Mouse (Mus musculus) forebrain, embryonic 12.5 days (tissue): Measurements from ENCODE around the gene Il1rl2. TPM values are rescaled to one million over a fixed set of nuclear protein-coding genes. Genes with fewer than 3 reads are reported as not detected.

Experiments
- ATAC-seq: fragments of 200-750 bp; cut with Nextera tagmentation; 2 replicates; pipeline ENCODE4 v1.8.0; 2017; ENCODE audit warnings: moderate TSS enrichment; ENCODE audit not compliant: low FRiP score
- H3K27ac ChIP-seq: fragments of 300-500 bp; sonication (generic); 2 replicates; pipeline ENCODE4 v1.5.1; 2016; ENCODE audit warnings: mild to moderate bottlenecking
- H3K27me3 ChIP-seq: fragments of 300-500 bp; sonication (generic); 2 replicates; pipeline ENCODE4 v1.6.1; 2016; ENCODE audit warnings: mild to moderate bottlenecking
- H3K36me3 ChIP-seq: fragments of 300-500 bp; sonication (generic); replicated peaks from 2 replicates; pipeline ENCODE4 v1.6.1; 2016; ENCODE audit warnings: mild to moderate bottlenecking
- H3K4me1 ChIP-seq: fragments of 300-500 bp; sonication (generic); 2 replicates; pipeline ENCODE4 v1.6.1; 2016
- H3K4me2 ChIP-seq: fragments of 300-500 bp; sonication (generic); 2 replicates; pipeline ENCODE4 v1.6.1; 2016; ENCODE audit warnings: mild to moderate bottlenecking, moderate library complexity
- H3K4me3 ChIP-seq: fragments of 300-500 bp; sonication (generic); replicated peaks from 2 replicates; pipeline ENCODE4 v1.5.1; 2016; ENCODE audit warnings: mild to moderate bottlenecking
- H3K9ac ChIP-seq: fragments of 300-500 bp; sonication (generic); 2 replicates; pipeline ENCODE4 v1.6.1; 2016; ENCODE audit warnings: mild to moderate bottlenecking
- H3K9me3 ChIP-seq: fragments of 300-500 bp; sonication (generic); 2 replicates; pipeline ENCODE4 v1.6.1; 2016
- WGBS: fragments of 180-500 bp; shearing (Covaris S2); methylation state at CpG from one replicate; pipeline ENCODE4 v1.1.7; 2016; 5-methylcytosine and 5-hydroxymethylcytosine counted together
- polyA plus RNA-seq: library from polyadenylated mRNA; unstranded; fragments of >200 nt; fragmentation: Nextera tagmentation; extraction: Ambion mirVana; gene quantifications from 2 replicates; pipeline ENCODE4 v1.2.1, GENCODE M21; 2016

Il1rl2 gene
- polyA plus RNA-seq, 1 experiment from 2014 or later: 1.6 TPM

GRCm38 (mm10) chr1:40393214-40393613 is 68.8 kb downstream of the Il1rl2 start:
- 89% methylated on average over 7 of the region's 7 CpGs for WGBS

DNA sequence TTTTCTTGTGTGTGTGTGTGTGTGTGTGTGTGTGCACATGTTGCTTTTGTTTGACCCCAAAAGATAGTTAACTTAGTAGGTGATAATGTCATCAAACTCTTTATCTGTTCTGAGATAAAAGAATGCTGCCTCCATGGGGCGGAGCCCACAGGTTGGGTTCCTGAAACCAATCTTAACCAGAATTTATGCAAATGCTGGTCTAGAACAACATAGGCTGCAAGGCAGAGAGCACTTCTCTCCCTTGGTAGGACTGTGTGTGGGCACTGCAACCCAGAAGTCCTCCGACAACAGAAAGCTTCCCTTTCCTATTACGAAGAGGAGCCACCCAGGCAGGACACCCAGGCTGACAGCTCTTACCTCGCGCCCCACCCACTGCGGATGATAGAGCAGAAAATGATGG is 75.2 kb downstream of the Il1rl2 start:
- Histone ChIP-seq H3K9ac (no peak overlapping the region), H3K4me2 (no peak overlapping the region), H3K27ac (no peak overlapping the region), H3K4me1 (no peaks in the 10 kb centered on the region), H3K4me3 (no peak overlapping the region), H3K36me3 (no peaks in the 10 kb centered on the region), H3K27me3 (no peaks in the 10 kb centered on the region), H3K9me3 (no peaks in the 10 kb centered on the region)
- WGBS: 96% methylated on average over 6 of the region's 6 CpGs
- ATAC-seq: no peak

More at GRCm38 (mm10) chr1:40393214-40393613, 68.8 kb downstream of the Il1rl2 start:
- no peaks in the 10 kb centered on the region for H3K36me3 ChIP-seq
- no peak for ATAC-seq
- no peak overlapping the region for H3K27ac ChIP-seq
- H3K9me3 ChIP-seq: no peaks in the 10 kb centered on the region
- H3K27me3 ChIP-seq: no peaks in the 10 kb centered on the region
- H3K9ac ChIP-seq: no peak overlapping the region
- H3K4me3 ChIP-seq: no peak overlapping the region
- no peaks in the 10 kb centered on the region for H3K4me1 ChIP-seq
- H3K4me2 ChIP-seq: no peak overlapping the region

DNA sequence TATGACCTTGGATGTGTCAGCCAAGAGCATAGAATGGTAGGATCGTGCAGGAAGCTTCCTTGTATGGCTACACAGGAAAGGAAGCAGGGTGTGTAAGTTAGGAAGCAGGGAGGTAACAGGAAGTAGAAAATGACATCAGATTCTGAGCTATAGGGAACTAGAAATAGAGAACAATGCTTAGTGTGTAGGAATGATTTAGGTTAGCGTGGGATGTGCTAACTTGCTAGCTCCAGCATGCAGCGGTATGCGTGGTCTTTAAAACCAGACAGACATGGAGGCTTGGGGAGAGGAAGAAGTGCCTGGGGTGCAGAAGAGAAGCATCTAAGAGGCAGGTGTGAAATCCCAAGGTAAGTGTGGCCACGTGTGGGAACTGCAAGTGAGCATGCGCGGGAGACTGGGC is 80.3 kb downstream of the Il1rl2 start:
- ATAC-seq: no peak
- H3K4me3 ChIP-seq: no peak overlapping the region
- 82% methylated on average over 7 of the region's 7 CpGs for WGBS
- H3K4me1 ChIP-seq: no peaks in the 10 kb centered on the region
- no peak overlapping the region for H3K27ac ChIP-seq
- H3K27me3 ChIP-seq: no peaks in the 10 kb centered on the region
- H3K36me3 ChIP-seq: no peaks in the 10 kb centered on the region
- no peaks in the 10 kb centered on the region for H3K9me3 ChIP-seq
- no peak overlapping the region for H3K4me2 ChIP-seq
- H3K9ac ChIP-seq: no peak overlapping the region

DNA sequence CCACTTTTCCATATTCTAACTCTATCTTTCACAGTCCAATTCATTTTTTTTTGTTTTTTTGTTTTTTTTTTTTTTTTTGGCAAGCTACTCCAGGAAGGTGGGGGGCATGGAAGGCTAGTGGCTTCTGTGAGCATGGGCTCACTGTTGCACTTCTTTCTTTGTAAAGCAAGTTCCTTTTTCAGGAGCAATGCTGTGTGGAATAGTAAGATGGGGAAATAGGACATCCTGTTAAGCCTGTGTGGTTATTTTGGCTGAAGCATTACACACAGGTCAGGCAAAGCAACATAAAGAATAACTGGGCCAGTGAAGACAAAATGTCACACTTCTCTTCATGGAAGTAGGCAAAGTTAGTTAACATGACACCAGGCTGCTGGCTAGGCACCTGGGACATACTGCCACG is 85.5 kb downstream of the Il1rl2 start:
- no peak overlapping the region for H3K27ac ChIP-seq
- H3K36me3 ChIP-seq: no peaks in the 10 kb centered on the region
- 58% methylated on average over 1 of the region's 1 CpGs for WGBS
- H3K4me2 ChIP-seq: no peak overlapping the region
- no peak overlapping the region for H3K9ac ChIP-seq
- H3K27me3 ChIP-seq: no peaks in the 10 kb centered on the region
- H3K9me3 ChIP-seq: no peaks in the 10 kb centered on the region
- no peak for ATAC-seq
- no peak overlapping the region for H3K4me3 ChIP-seq
- no peaks in the 10 kb centered on the region for H3K4me1 ChIP-seq

GRCm38 (mm10) chr1:40413039-40413438 is 88.6 kb downstream of the Il1rl2 start:
- Histone ChIP-seq H3K9ac (no peak overlapping the region), H3K36me3 (no peaks in the 10 kb centered on the region), H3K27ac (no peak overlapping the region), H3K9me3 (no peaks in the 10 kb centered on the region), H3K27me3 (no peaks in the 10 kb centered on the region), H3K4me1 (no peaks in the 10 kb centered on the region), H3K4me2 (no peak overlapping the region), H3K4me3 (no peak overlapping the region)
- WGBS: 100% methylated on average over 1 of the region's 1 CpGs
- ATAC-seq: no peak

GRCm38 (mm10) chr1:40414276-40414675 is 89.9 kb downstream of the Il1rl2 start:
- Histone ChIP-seq H3K27me3 (no peaks in the 10 kb centered on the region), H3K9me3 (no peaks in the 10 kb centered on the region), H3K4me3 (no peak overlapping the region), H3K4me2 (no peak overlapping the region), H3K4me1 (no peaks in the 10 kb centered on the region), H3K36me3 (no peaks in the 10 kb centered on the region), H3K9ac (no peak overlapping the region), H3K27ac (no peak overlapping the region)
- no peak for ATAC-seq
- 84% methylated on average over 7 of the region's 7 CpGs for WGBS

DNA sequence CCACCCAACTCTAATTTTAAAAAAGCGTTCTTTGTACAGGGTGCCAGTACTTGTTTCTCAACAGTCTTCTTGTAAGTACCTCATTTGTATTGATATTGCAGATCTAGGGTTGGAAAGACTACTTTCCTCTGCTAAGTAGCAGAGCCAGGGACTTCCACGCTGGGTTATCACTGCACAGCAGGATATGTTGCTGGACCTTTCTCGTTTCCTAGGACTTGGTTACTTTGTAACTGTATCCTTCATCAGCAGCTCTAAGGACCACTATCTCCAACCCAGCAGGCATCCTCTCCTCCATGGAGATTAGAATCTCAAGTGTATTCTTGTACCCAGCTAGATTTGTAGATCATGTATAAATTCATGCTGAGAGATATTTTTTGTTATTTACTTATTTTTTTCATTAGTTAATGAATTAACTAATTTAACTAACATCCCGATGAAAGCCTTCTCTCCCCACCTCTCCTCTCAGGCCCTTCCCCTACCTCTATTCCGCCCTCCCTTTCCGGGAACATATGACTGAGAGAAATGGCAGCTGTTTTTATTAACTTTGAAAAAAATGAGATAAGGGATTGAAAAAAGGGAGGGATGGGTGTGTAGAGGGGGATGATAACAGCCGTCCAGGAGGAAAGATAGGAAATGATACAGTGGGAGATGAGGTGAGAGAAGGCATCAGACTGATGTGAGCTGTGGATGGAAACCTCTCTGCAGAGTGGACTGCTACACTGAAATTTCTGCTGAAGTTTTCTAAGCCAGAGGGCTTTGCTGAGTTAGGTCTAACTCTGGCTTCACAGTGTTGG is 90.7 kb downstream of the Il1rl2 start:
- no peak overlapping the region for H3K4me3 ChIP-seq
- no peak for ATAC-seq
- WGBS: 71% methylated on average over 7 of the region's 7 CpGs

GRCm38 (mm10) chr1:40417034-40417433 is 92.6 kb downstream of the Il1rl2 start:
- no peaks in the 10 kb centered on the region for H3K9me3 ChIP-seq
- no peak overlapping the region for H3K27ac ChIP-seq
- 91% methylated on average over 2 of the region's 2 CpGs for WGBS
- H3K4me2 ChIP-seq: no peak overlapping the region
- no peak overlapping the region for H3K4me3 ChIP-seq
- no peaks in the 10 kb centered on the region for H3K36me3 ChIP-seq
- no peak overlapping the region for H3K9ac ChIP-seq
- ATAC-seq: no peak
- H3K4me1 ChIP-seq: no peaks in the 10 kb centered on the region
- no peaks in the 10 kb centered on the region for H3K27me3 ChIP-seq

More for the DNA sequence above, 90.7 kb downstream of the Il1rl2 start:
- Histone ChIP-seq H3K9ac (no peak overlapping the region), H3K27me3 (no peaks in the 10 kb centered on the region), H3K36me3 (no peaks in the 10 kb centered on the region), H3K27ac (no peak overlapping the region), H3K9me3 (no peaks in the 10 kb centered on the region), H3K4me1 (no peaks in the 10 kb centered on the region), H3K4me2 (no peak overlapping the region)

Other genes with a start within 250 kb of the Il1rl2 start
- gene Il1r1, start 99.5 kb upstream of the Il1rl2 start, polyA plus RNA-seq: 0.77 and 1.1 TPM in 2 replicates
- gene Il1rl1, start 105.0 kb downstream of the Il1rl2 start, polyA plus RNA-seq: 0.08 TPM in 1 of 2 replicates, not detected in the other
- gene Il18r1, start 140.9 kb downstream of the Il1rl2 start, polyA plus RNA-seq: not detected in 2 replicates
- gene Il18rap, start 190.8 kb downstream of the Il1rl2 start, polyA plus RNA-seq: 0.40 and 0.45 TPM in 2 replicates